Mouse (Mus musculus) liver, postnatal 0 days (tissue): Measurements from ENCODE around the gene L1td1. TPM values are rescaled to one million over a fixed set of nuclear protein-coding genes. Genes with fewer than 3 reads are reported as not detected.

Experiments used
- ATAC-seq: fragments of 200-750 bp; cut with Nextera tagmentation; 2 replicates; pipeline ENCODE4 v1.8.0; 2017; ENCODE audit warnings: mild to moderate bottlenecking, moderate library complexity
- DNase-seq: peaks from one replicate; pipeline ENCODE4 v3.0.0-alpha.2; 2016
- H3K27ac ChIP-seq: fragments of 300-500 bp; sonication (generic); 2 replicates; pipeline ENCODE4 v1.5.1; 2014; ENCODE audit warnings: antibody characterized with exemption, moderate library complexity, mild to moderate bottlenecking, low read depth
- H3K27me3 ChIP-seq: fragments of 300-500 bp; sonication (generic); 2 replicates; pipeline ENCODE4 v1.6.1; 2014; ENCODE audit warnings: low read length, control low read depth, mixed read lengths; ENCODE audit not compliant: insufficient read depth
- H3K36me3 ChIP-seq: fragments of 300-500 bp; sonication (generic); replicated peaks from 2 replicates; pipeline ENCODE4 v1.6.1; 2014; ENCODE audit warnings: mild to moderate bottlenecking, control low read depth, low read length, moderate library complexity, mixed read lengths; ENCODE audit not compliant: insufficient read depth
- H3K4me1 ChIP-seq: fragments of 300-500 bp; sonication (generic); 2 replicates; pipeline ENCODE4 v1.6.1; 2014; ENCODE audit warnings: antibody characterized with exemption, mild to moderate bottlenecking, control low read depth; ENCODE audit not compliant: insufficient read depth
- H3K4me2 ChIP-seq: fragments of 300-500 bp; sonication (generic); 2 replicates; pipeline ENCODE4 v1.6.1; 2014; ENCODE audit warnings: low read depth, mild to moderate bottlenecking, low read length, moderate library complexity, mixed read lengths
- H3K4me3 ChIP-seq: fragments of 300-500 bp; sonication (generic); 2 replicates; pipeline ENCODE4 v1.5.1; 2014; ENCODE audit warnings: low read depth, low read length
- H3K9ac ChIP-seq: fragments of 300-500 bp; sonication (generic); replicated peaks from 2 replicates; pipeline ENCODE4 v1.6.1; 2014; ENCODE audit warnings: mild to moderate bottlenecking, moderate library complexity
- H3K9me3 ChIP-seq: fragments of 300-500 bp; sonication (generic); 2 replicates; pipeline ENCODE4 v1.6.1; 2016; ENCODE audit warnings: mild to moderate bottlenecking, control low read depth, low read length, mixed read lengths
- CTCF ChIP-seq: sonication (generic); IDR thresholded peaks from 2 replicates; pipeline ENCODE4 v1.5.1; 2016; ENCODE audit warnings: antibody characterized with exemption, low read depth
- EP300 ChIP-seq: IDR thresholded peaks from 2 replicates; pipeline ENCODE4 v1.6.1; 2016; ENCODE audit warnings: antibody characterized with exemption, low read depth, mild to moderate bottlenecking
- WGBS: fragments of 180-500 bp; shearing (Covaris S2); extraction: QIAGEN DNeasy Blood & Tissue Kit; methylation state at CpG from one replicate; pipeline ENCODE4 v1.1.7; 2014; ENCODE audit not compliant: insufficient replicate concordance; 5-methylcytosine and 5-hydroxymethylcytosine counted together
- polyA plus RNA-seq: library from polyadenylated mRNA; unstranded; fragments of >200 nt; fragmentation: Nextera tagmentation; extraction: Ambion mirVana; gene quantifications from 2 replicates; pipeline ENCODE4 v1.2.1, GENCODE M21; 2015

The L1td1 gene
- polyA plus RNA-seq, 1 experiment from 2014 or later = not detected

- no peak overlapping the region for H3K27ac ChIP-seq
- no peak overlapping the region for H3K4me2 ChIP-seq
- no peaks in the 10 kb centered on the region for H3K36me3 ChIP-seq
- H3K4me1 ChIP-seq = no peaks in the 10 kb centered on the region
- H3K9ac ChIP-seq = no peak overlapping the region
- H3K4me3 ChIP-seq = no peak overlapping the region
- no peaks in the 10 kb centered on the region for H3K9me3 ChIP-seq
- H3K27me3 ChIP-seq = no peaks in the 10 kb centered on the region
- TF ChIP-seq CTCF (no peak), EP300 (no peak)
- ATAC-seq = no peak
- 77% methylated on average over 10 of the region's 10 CpGs for WGBS
- DNase-seq = no peak
Observed at GRCm38 (mm10) chr4:98776721-98777427, 50.3 kb downstream of the L1td1 start.

GRCm38 (mm10) chr4:98777464-98777863 is 50.9 kb downstream of the L1td1 start:
- TF ChIP-seq CTCF = no peak
- TF ChIP-seq EP300 = no peak
- no peak for ATAC-seq
- no peak overlapping the region for H3K9ac ChIP-seq
- H3K9me3 ChIP-seq = no peaks in the 10 kb centered on the region
- 57% methylated on average over 6 of the region's 6 CpGs for WGBS
- no peak overlapping the region for H3K4me3 ChIP-seq
- H3K27me3 ChIP-seq = no peaks in the 10 kb centered on the region
- DNase-seq = no peak
- H3K27ac ChIP-seq = no peak overlapping the region
- no peaks in the 10 kb centered on the region for H3K4me1 ChIP-seq
- no peak overlapping the region for H3K4me2 ChIP-seq
- no peaks in the 10 kb centered on the region for H3K36me3 ChIP-seq

- DNase-seq (no peak), ATAC-seq (no peak)
- Histone ChIP-seq H3K9ac (no peak overlapping the region), H3K4me2 (no peak overlapping the region), H3K4me1 (no peaks in the 10 kb centered on the region), H3K4me3 (no peak overlapping the region), H3K27ac (no peak overlapping the region), H3K9me3 (no peaks in the 10 kb centered on the region), H3K27me3 (no peaks in the 10 kb centered on the region), H3K36me3 (no peaks in the 10 kb centered on the region)
- WGBS = 13% methylated on average over 16 of the region's 16 CpGs
- TF ChIP-seq EP300 (no peak), CTCF (no peak)
Observed at GRCm38 (mm10) chr4:98778219-98778618, 51.7 kb downstream of the L1td1 start.

- no peaks in the 10 kb centered on the region for H3K9me3 ChIP-seq
- DNase-seq = no peak
- 40% methylated on average over 8 of the region's 8 CpGs for WGBS
- no peaks in the 10 kb centered on the region for H3K36me3 ChIP-seq
- H3K4me1 ChIP-seq = 0 out of 2 replicates have a peak, but pooled peaks cover 2% of the 10 kb centered on the region
- H3K4me3 ChIP-seq = no peak overlapping the region
- H3K4me2 ChIP-seq = no peak overlapping the region
- TF ChIP-seq EP300 (no peak), CTCF (no peak)
- no peaks in the 10 kb centered on the region for H3K27me3 ChIP-seq
- no peak for ATAC-seq
- no peak overlapping the region for H3K9ac ChIP-seq
- H3K27ac ChIP-seq = no peak overlapping the region
Observed at GRCm38 (mm10) chr4:98785851-98786250, 59.3 kb downstream of the L1td1 start.

GRCm38 (mm10) chr4:98786281-98786680 is 59.7 kb downstream of the L1td1 start:
- Histone ChIP-seq H3K9me3 (no peaks in the 10 kb centered on the region), H3K4me1 (0 out of 2 replicates have a peak, but pooled peaks cover 2% of the 10 kb centered on the region), H3K27me3 (no peaks in the 10 kb centered on the region), H3K9ac (no peak overlapping the region), H3K4me2 (no peak overlapping the region), H3K27ac (no peak overlapping the region), H3K36me3 (no peaks in the 10 kb centered on the region), H3K4me3 (no peak overlapping the region)
- no peak for ATAC-seq
- DNase-seq = no peak
- TF ChIP-seq CTCF = no peak
- TF ChIP-seq EP300 = no peak
- WGBS = 40% methylated on average over 3 of the region's 3 CpGs

Other genes starting within 250 kb of the L1td1 start
- 0.08 TPM in 2 replicates for gene Kank4, start 90.8 kb downstream of the L1td1 start, polyA plus RNA-seq
- gene I0C0044D17Rik, start 97.1 kb downstream of the L1td1 start, polyA plus RNA-seq = not detected in 2 replicates
- gene Usp1, start 197.1 kb downstream of the L1td1 start, polyA plus RNA-seq = 38.6 and 39.3 TPM in 2 replicates